Mouse (Mus musculus) liver, embryonic 11.5 days (tissue): Measurements from ENCODE around the gene Mycn. TPM values are rescaled to one million over a fixed set of nuclear protein-coding genes. Genes with fewer than 3 reads are reported as not detected.

ENCODE experiments used
- ATAC-seq: fragments of 200-750 bp; cut with Nextera tagmentation; replicated peaks from 2 replicates; pipeline ENCODE4 v1.8.0; 2017; ENCODE audit warnings: moderate number of reproducible peaks, mild to moderate bottlenecking, moderate TSS enrichment, moderate library complexity; ENCODE audit not compliant: low FRiP score
- DNase-seq: peaks from one replicate; pipeline ENCODE4 v3.0.0-alpha.2; 2017; ENCODE audit warnings: low spot score
- H3K27ac ChIP-seq: fragments of 300-500 bp; sonication (generic); 2 replicates; pipeline ENCODE4 v1.5.1; 2014; ENCODE audit warnings: mild to moderate bottlenecking, low read depth, low read length, control low read depth
- H3K27me3 ChIP-seq: fragments of 300-500 bp; sonication (generic); replicated peaks from 2 replicates; pipeline ENCODE4 v1.6.1; 2014; ENCODE audit warnings: low read length, mixed read lengths; ENCODE audit not compliant: control insufficient read depth, insufficient read depth
- H3K36me3 ChIP-seq: fragments of 300-500 bp; sonication (generic); 2 replicates; pipeline ENCODE4 v1.6.1; 2014; ENCODE audit warnings: mild to moderate bottlenecking, low read length, moderate library complexity, mixed read lengths; ENCODE audit not compliant: control insufficient read depth, insufficient read depth
- H3K4me1 ChIP-seq: fragments of 300-500 bp; sonication (generic); replicated peaks from 2 replicates; pipeline ENCODE4 v1.6.1; 2014; ENCODE audit warnings: low read length, mixed read lengths; ENCODE audit not compliant: control insufficient read depth, insufficient read depth
- H3K4me2 ChIP-seq: fragments of 300-500 bp; sonication (generic); 2 replicates; pipeline ENCODE4 v1.6.1; 2014; ENCODE audit warnings: mild to moderate bottlenecking, control low read depth, moderate library complexity
- H3K4me3 ChIP-seq: fragments of 300-500 bp; sonication (generic); 2 replicates; pipeline ENCODE4 v1.5.1; 2014; ENCODE audit warnings: low read depth, low read length, control low read depth
- H3K9ac ChIP-seq: fragments of 300-500 bp; sonication (generic); 2 replicates; pipeline ENCODE4 v1.6.1; 2014; ENCODE audit warnings: low read depth, low read length, control low read depth
- H3K9me3 ChIP-seq: fragments of 300-500 bp; sonication (generic); 2 replicates; pipeline ENCODE4 v1.6.1; 2016; ENCODE audit warnings: low read length, inconsistent platforms, mixed read lengths; ENCODE audit not compliant: control insufficient read depth
- WGBS: fragments of 180-500 bp; shearing (Covaris S2); extraction: QIAGEN DNeasy Blood & Tissue Kit; methylation state at CpG from one replicate; pipeline ENCODE4 v1.1.7; 2014; 5-methylcytosine and 5-hydroxymethylcytosine counted together
- polyA plus RNA-seq: library from polyadenylated mRNA; unstranded; fragments of >200 nt; fragmentation: Nextera tagmentation; extraction: Ambion mirVana; gene quantifications from 2 replicates; pipeline ENCODE4 v1.2.1, GENCODE M21; 2014

Gene Mycn
- polyA plus RNA-seq, 1 experiment from 2014 or later: 35.4 TPM

DNA sequence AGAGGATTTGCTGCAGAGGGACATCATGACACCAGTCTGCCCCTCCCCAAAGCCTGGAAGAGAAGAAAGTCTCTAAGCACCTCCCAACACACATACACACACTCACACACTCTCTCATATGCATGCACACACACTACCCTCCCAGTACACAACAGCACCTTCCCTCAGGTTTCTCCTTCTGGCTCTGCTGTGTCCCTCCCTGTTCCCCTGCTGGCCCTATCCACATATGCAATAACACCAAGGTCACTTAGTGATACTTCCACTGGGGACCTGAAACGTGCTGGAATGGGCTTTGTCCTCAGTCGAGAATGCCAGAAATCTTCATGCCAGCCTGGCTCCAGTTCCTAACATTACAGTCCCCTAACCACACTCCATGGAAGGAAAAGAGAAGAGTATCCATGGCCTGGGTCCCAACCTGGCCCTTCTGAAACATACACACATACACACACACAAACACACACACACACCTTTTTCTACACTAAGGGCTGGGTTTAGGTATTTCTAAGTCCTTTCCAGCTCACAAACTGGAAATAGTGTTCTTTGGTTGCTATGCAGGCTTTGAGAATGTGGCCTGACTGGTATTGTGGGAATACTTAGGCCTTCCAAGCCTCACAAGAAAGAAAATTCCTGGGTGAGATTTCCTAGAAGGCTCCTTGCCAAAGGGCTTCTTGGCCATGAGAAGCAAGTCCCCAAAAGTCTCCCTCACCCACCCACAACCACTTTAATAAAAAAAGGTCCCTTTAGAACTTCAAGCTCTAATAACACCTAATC lies 43.2 kb downstream of the Mycn start:
- Histone ChIP-seq H3K27me3 (no peaks in the 10 kb centered on the region), H3K27ac (no peak overlapping the region), H3K9me3 (no peaks in the 10 kb centered on the region), H3K4me3 (no peak overlapping the region), H3K36me3 (no peaks in the 10 kb centered on the region), H3K9ac (no peak overlapping the region), H3K4me2 (no peak overlapping the region), H3K4me1 (no peaks in the 10 kb centered on the region)
- 67% methylated on average over 2 of the region's 2 CpGs for WGBS
- no peak for DNase-seq
- ATAC-seq: no peak

DNA sequence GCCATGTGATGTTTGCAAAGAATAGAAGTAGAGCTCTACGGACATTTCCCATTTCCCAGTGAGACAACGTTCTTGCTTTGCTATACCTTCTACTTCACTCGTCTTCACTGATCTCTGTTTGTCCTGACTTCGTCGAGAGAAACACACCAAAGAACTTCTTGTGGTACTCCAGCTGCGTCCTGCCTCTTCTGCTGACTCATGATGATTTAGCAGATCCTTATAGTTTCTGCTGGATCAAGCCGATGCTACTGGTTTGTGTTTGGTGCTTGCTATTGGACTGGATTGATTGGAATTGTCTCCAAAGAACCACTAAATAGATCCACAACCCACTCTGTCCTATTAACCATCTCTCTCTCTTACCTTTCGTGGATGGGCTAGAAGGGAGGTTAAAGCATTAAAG lies 47.7 kb downstream of the Mycn start:
- Histone ChIP-seq H3K9me3 (no peaks in the 10 kb centered on the region), H3K4me1 (no peaks in the 10 kb centered on the region), H3K27ac (no peak overlapping the region), H3K4me2 (no peak overlapping the region), H3K4me3 (no peak overlapping the region), H3K36me3 (no peaks in the 10 kb centered on the region), H3K9ac (no peak overlapping the region), H3K27me3 (no peaks in the 10 kb centered on the region)
- WGBS: 70% methylated on average over 8 of the region's 8 CpGs
- ATAC-seq (no peak), DNase-seq (no peak)

DNA sequence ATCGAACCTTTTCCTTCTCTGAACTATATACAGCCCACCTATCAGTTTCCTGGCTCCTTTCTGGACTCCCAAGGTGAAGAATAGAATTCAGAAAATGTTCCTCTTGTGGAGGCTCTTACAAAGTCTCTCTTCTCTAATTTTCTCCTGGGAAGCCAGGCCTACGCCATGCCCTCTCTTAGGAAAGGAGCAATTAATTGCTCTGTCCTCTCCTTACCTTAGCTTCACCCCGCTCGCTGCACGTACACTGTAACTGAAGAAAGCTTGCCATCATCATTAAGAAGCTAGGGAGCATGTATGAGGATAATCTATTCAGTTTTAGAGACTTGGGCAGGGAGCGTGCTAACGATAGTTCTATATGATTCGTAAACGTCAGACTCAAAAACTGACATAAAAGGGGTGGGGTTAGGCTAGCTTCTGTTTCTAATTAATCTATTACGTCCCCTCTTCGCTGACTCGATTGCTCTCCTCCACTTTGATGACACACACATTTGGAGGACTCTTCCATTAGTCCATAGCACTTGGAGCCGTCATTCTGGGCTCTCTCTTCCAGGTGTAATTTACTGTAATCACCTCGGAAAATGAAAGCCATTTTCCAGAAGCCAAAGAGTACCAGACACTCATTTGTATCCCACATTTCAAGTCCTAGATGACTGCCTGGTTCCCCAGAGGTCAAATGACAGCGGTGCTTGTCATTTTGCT lies 55.4 kb downstream of the Mycn start:
- H3K4me1 ChIP-seq: no peaks in the 10 kb centered on the region
- H3K4me2 ChIP-seq: no peak overlapping the region
- H3K36me3 ChIP-seq: no peaks in the 10 kb centered on the region
- H3K9ac ChIP-seq: no peak overlapping the region
- no peak for ATAC-seq
- no peaks in the 10 kb centered on the region for H3K27me3 ChIP-seq
- WGBS: 76% methylated on average over 15 of the region's 15 CpGs
- DNase-seq: no peak
- H3K27ac ChIP-seq: no peak overlapping the region
- H3K4me3 ChIP-seq: no peak overlapping the region
- no peaks in the 10 kb centered on the region for H3K9me3 ChIP-seq
